Mouse (Mus musculus): ENCODE measurements around the gene Znhit3. TPM values are rescaled to one million over a fixed set of nuclear protein-coding genes. Genes with fewer than 3 reads are reported as not detected.

Gene Znhit3
- 9.2 and 11.0 TPM in 2 replicates for polyA plus RNA-seq (2012; rRNA removed)

DNA sequence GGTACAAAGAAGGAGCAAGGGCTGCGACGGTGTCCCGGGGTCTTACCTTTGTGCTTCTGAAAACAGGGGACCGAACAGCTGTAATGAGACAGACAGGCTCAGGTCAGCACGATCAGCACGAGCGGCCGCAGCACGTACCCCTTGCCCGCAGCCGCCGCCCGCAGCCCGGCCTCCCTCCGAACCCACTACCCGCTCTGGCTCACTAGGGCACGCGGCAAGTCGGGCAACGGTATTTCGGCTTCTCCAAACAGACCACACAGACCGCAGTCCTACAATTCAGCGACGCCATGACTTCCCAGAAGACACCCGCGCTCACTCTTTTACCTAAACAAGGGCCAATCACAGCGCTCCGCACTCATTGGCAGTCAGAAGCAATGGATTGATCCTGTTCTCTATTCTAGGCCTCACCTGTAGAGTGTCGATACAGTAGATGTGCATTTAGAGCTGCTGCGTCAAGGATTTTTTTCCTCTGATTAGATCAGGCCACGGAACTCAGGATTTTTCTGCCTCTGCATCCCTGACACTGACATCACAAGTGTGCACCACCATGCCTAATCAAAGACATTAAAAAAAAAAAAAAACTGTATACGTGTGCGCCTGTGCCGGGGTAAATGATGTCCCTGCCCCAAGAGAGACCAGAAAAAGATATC, at the start of gene Znhit3:
Gene Znhit3, minus strand, starts transcription at position 314 of the 650 bp plus-strand sequence.
- Histone ChIP-seq H3K4me3 (ENCODE audit: insufficient read depth, low read depth, low read length) (peak within 1 kb of the TSS; percentile 98), H3K4me1 (ENCODE audit: control insufficient read depth, insufficient read depth, low read length) (peaks cover 3% of the 10 kb centered on the region; the same call in 1 of the 2 replicates), H3K36me3 (ENCODE audit: control insufficient read depth, insufficient read depth, low read length) (no peaks in the 10 kb centered on the region), H3K27ac (ENCODE audit: insufficient read depth, low read depth, low read length) (no peak within 1 kb of the TSS), H3K27me3 (replicated peaks; ENCODE audit: control insufficient read depth, insufficient read depth, low read length) (no peaks in the 10 kb centered on the region)
- WGBS, result 2% methylated on average over 34 of the region's 34 CpGs
- TF ChIP-seq CTCF (conservative IDR thresholded peaks at IDR 0.05; ENCODE audit: insufficient read depth, insufficient read length, low read depth, low read length) (no peak), POLR2A (IDR thresholded peaks at IDR 0.05; ENCODE audit: low read depth, low read length) (no peak)
- peak; percentile 95 for DNase-seq

DNA sequence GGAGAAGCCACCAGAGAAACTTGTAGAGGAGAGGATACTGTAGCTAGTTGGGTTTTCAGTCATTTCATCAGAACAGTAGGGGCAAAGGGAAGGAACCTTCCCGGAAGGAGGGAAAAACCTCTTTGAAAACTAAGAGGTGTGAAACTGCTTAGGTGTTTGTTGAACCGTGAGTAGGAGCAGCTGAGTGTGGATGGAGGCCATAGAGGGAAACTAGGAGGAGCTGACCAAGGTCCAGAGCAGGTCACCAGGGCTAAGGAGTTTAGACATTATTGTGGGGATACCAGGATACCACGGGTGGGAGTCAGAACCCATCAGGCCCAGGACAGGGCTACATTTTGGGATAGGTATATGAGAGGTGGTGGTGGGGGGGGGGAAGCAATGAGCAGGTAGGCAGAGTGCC, 47.4 kb upstream of the Znhit3 start:
- Histone ChIP-seq H3K27me3 (replicated peaks; ENCODE audit: control insufficient read depth, insufficient read depth, low read length) (no peaks in the 10 kb centered on the region), H3K4me3 (ENCODE audit: insufficient read depth, low read depth, low read length) (no peak overlapping the region), H3K4me1 (ENCODE audit: control insufficient read depth, insufficient read depth, low read length) (peaks cover 26% of the 10 kb centered on the region), H3K27ac (ENCODE audit: insufficient read depth, low read depth, low read length) (no peak overlapping the region), H3K36me3 (ENCODE audit: control insufficient read depth, insufficient read depth, low read length) (no peaks in the 10 kb centered on the region)
- WGBS, result 48% methylated on average over 3 of the region's 3 CpGs
- DNase-seq, result peak; percentile 82
- TF ChIP-seq CTCF (conservative IDR thresholded peaks at IDR 0.05; ENCODE audit: insufficient read depth, insufficient read length, low read depth, low read length) (no peak), POLR2A (IDR thresholded peaks at IDR 0.05; ENCODE audit: low read depth, low read length) (no peak)

DNA sequence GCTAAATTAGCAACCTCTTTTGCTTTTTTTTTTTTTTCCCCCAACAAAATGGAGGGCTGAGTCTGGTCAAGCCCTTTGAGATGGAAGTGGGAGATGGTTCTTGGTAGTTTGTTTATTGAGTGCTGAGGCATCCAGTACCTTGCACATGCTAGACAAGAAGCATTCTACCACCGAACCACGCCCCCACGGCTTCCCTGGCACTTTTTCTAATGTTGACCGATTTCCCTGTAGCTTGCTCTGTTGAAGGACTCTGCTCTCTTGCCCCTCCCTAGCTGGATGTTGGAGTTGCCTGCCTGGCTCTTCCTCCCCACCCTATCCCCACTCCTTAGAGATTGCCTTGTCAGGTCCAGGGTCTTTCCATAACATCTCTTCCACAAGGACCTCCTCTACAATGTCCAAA, 46.4 kb upstream of the Znhit3 start:
- peak; percentile 61 for DNase-seq
- Histone ChIP-seq H3K36me3 (ENCODE audit: control insufficient read depth, insufficient read depth, low read length) (no peaks in the 10 kb centered on the region), H3K4me1 (ENCODE audit: control insufficient read depth, insufficient read depth, low read length) (peaks cover 24% of the 10 kb centered on the region), H3K4me3 (ENCODE audit: insufficient read depth, low read depth, low read length) (no peak overlapping the region), H3K27me3 (replicated peaks; ENCODE audit: control insufficient read depth, insufficient read depth, low read length) (no peaks in the 10 kb centered on the region), H3K27ac (ENCODE audit: insufficient read depth, low read depth, low read length) (no peak overlapping the region)
- TF ChIP-seq CTCF (conservative IDR thresholded peaks at IDR 0.05; ENCODE audit: insufficient read depth, insufficient read length, low read depth, low read length) (no peak), POLR2A (IDR thresholded peaks at IDR 0.05; ENCODE audit: low read depth, low read length) (no peak)
- WGBS, result 69% methylated on average over 4 of the region's 4 CpGs

- no peak overlapping the region for H3K27ac ChIP-seq (ENCODE audit: insufficient read depth, low read depth, low read length)
- 96% methylated on average over 4 of the region's 4 CpGs for WGBS
- DNase-seq, result no peak
These were observed 45.4 kb upstream of the Znhit3 start for GRCm38 (mm10) chr11:84961571-84961970.

DNA sequence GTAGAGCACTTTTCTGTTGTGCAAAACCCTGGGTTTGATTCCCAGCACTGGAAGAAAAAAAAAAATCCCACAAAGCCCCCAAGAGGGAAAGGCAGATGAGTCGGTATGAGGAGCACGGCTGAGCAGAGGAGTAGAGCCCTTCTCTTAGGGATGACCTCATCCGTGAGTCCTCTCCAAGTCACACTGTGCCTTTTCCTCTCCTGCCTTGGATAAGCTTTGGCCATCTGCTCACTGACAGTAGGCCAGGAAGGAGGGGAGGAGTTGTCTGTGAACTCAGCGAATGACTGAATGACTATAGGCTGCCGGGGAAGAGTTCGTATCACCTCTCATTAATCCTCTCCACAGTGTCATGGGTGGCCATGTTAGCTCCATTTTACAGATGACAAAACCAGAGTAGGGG, 44.6 kb upstream of the Znhit3 start:
- H3K4me1 ChIP-seq (ENCODE audit: control insufficient read depth, insufficient read depth, low read length), result peaks cover 21% of the 10 kb centered on the region

More at GRCm38 (mm10) chr11:84961571-84961970, 45.4 kb upstream of the Znhit3 start:
- no peaks in the 10 kb centered on the region for H3K27me3 ChIP-seq (replicated peaks; ENCODE audit: control insufficient read depth, insufficient read depth, low read length)
- no peaks in the 10 kb centered on the region for H3K36me3 ChIP-seq (ENCODE audit: control insufficient read depth, insufficient read depth, low read length)
- TF ChIP-seq CTCF (conservative IDR thresholded peaks at IDR 0.05; ENCODE audit: insufficient read depth, insufficient read length, low read depth, low read length) (no peak), POLR2A (IDR thresholded peaks at IDR 0.05; ENCODE audit: low read depth, low read length) (no peak)
- peaks cover 21% of the 10 kb centered on the region for H3K4me1 ChIP-seq (ENCODE audit: control insufficient read depth, insufficient read depth, low read length)
- H3K4me3 ChIP-seq (ENCODE audit: insufficient read depth, low read depth, low read length), result no peak overlapping the region

GRCm38 (mm10) chr11:84960291-84960690, 44.1 kb upstream of the Znhit3 start:
- Histone ChIP-seq H3K36me3 (ENCODE audit: control insufficient read depth, insufficient read depth, low read length) (no peaks in the 10 kb centered on the region), H3K27ac (ENCODE audit: insufficient read depth, low read depth, low read length) (no peak overlapping the region), H3K27me3 (replicated peaks; ENCODE audit: control insufficient read depth, insufficient read depth, low read length) (no peaks in the 10 kb centered on the region), H3K4me3 (ENCODE audit: insufficient read depth, low read depth, low read length) (no peak overlapping the region), H3K4me1 (ENCODE audit: control insufficient read depth, insufficient read depth, low read length) (peaks cover 21% of the 10 kb centered on the region)
- TF ChIP-seq POLR2A (IDR thresholded peaks at IDR 0.05; ENCODE audit: low read depth, low read length) (no peak), CTCF (conservative IDR thresholded peaks at IDR 0.05; ENCODE audit: insufficient read depth, insufficient read length, low read depth, low read length) (no peak)
- WGBS, result 42% methylated on average over 3 of the region's 3 CpGs
- DNase-seq, result no peak

More for the DNA sequence above, 44.6 kb upstream of the Znhit3 start:
- DNase-seq, result no peak
- Histone ChIP-seq H3K27me3 (replicated peaks; ENCODE audit: control insufficient read depth, insufficient read depth, low read length) (no peaks in the 10 kb centered on the region), H3K36me3 (ENCODE audit: control insufficient read depth, insufficient read depth, low read length) (no peaks in the 10 kb centered on the region), H3K27ac (ENCODE audit: insufficient read depth, low read depth, low read length) (no peak overlapping the region), H3K4me3 (ENCODE audit: insufficient read depth, low read depth, low read length) (no peak overlapping the region)
- WGBS, result 75% methylated on average over 6 of the region's 6 CpGs
- TF ChIP-seq POLR2A (IDR thresholded peaks at IDR 0.05; ENCODE audit: low read depth, low read length) (no peak), CTCF (conservative IDR thresholded peaks at IDR 0.05; ENCODE audit: insufficient read depth, insufficient read length, low read depth, low read length) (no peak)

DNA sequence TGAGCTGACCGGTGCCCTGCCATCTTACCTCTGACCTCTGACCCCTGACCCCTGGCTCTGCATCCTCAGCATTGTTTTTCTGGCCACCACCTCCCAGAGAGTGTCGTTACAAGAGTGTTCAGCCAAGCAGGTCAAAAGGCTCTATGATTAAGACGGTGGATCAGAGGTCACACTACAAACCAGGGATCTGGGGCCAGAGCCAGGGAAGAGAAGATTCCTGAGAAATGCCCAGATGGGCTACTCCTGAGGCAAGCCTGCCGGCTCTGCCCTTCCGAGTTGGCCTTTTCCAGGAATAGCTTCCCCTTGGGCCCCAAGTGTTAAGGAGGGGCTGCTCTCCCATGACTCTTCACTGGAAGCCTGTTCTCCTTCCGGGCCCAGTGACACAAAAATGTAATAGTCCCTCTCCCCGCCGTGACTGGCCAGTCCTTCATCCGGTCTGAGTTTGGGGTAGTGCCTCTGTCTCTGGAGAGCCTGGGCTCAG, 43.6 kb upstream of the Znhit3 start:
- peak overlapping the region; percentile 72 for H3K27ac ChIP-seq (ENCODE audit: insufficient read depth, low read depth, low read length)
- H3K4me1 ChIP-seq (ENCODE audit: control insufficient read depth, insufficient read depth, low read length), result peaks cover 21% of the 10 kb centered on the region
- H3K4me3 ChIP-seq (ENCODE audit: insufficient read depth, low read depth, low read length), result no peak overlapping the region
- H3K27me3 ChIP-seq (replicated peaks; ENCODE audit: control insufficient read depth, insufficient read depth, low read length), result no peaks in the 10 kb centered on the region
- DNase-seq, result peak; percentile 96
- WGBS, result 7% methylated on average over 9 of the region's 9 CpGs
- H3K36me3 ChIP-seq (ENCODE audit: control insufficient read depth, insufficient read depth, low read length), result no peaks in the 10 kb centered on the region
- TF ChIP-seq POLR2A (IDR thresholded peaks at IDR 0.05; ENCODE audit: low read depth, low read length) (no peak), CTCF (conservative IDR thresholded peaks at IDR 0.05; ENCODE audit: insufficient read depth, insufficient read length, low read depth, low read length) (no peak)
